Mouse (Mus musculus) kidney, embryonic 16.5 days (tissue): ENCODE measurements at regions not wholly inside any gene's neighbourhood (a gene's known extent, or its start where the extent isn't known, plus 50 kb on each side); places are given as distances from the start of the nearest gene placed in this dataset.

Experiments used
- ATAC-seq: fragments of 200-750 bp; cut with Nextera tagmentation; 2 replicates; pipeline ENCODE4 v1.8.0; 2017; ENCODE audit warnings: moderate TSS enrichment; ENCODE audit not compliant: low FRiP score, low TSS enrichment
- H3K27ac ChIP-seq: fragments of 300-500 bp; sonication (generic); 2 replicates; pipeline ENCODE4 v1.5.1; 2014; ENCODE audit warnings: low read length
- H3K27me3 ChIP-seq: fragments of 300-500 bp; sonication (generic); 2 replicates; pipeline ENCODE4 v1.6.1; 2014; ENCODE audit warnings: low read length, control low read depth, mixed read lengths; ENCODE audit not compliant: insufficient read depth
- H3K36me3 ChIP-seq: fragments of 300-500 bp; sonication (generic); 2 replicates; pipeline ENCODE4 v1.6.1; 2014; ENCODE audit warnings: low read length, control low read depth, mixed read lengths; ENCODE audit not compliant: insufficient read depth
- H3K4me1 ChIP-seq: fragments of 300-500 bp; sonication (generic); 2 replicates; pipeline ENCODE4 v1.6.1; 2014; ENCODE audit warnings: low read length, control low read depth, mixed read lengths; ENCODE audit not compliant: insufficient read depth
- H3K4me2 ChIP-seq: fragments of 300-500 bp; sonication (generic); replicated peaks from 2 replicates; pipeline ENCODE4 v1.6.1; 2014; ENCODE audit warnings: low read depth, low read length
- H3K4me3 ChIP-seq: fragments of 300-500 bp; sonication (generic); 2 replicates; pipeline ENCODE4 v1.5.1; 2014; ENCODE audit warnings: mild to moderate bottlenecking, low read length
- H3K9ac ChIP-seq: fragments of 300-500 bp; sonication (generic); replicated peaks from 2 replicates; pipeline ENCODE4 v1.6.1; 2014; ENCODE audit warnings: low read length
- H3K9me3 ChIP-seq: fragments of 300-500 bp; sonication (generic); 2 replicates; pipeline ENCODE4 v1.6.1; 2016; ENCODE audit warnings: low read length, control low read depth
- WGBS: fragments of 180-500 bp; shearing (Covaris S2); extraction: QIAGEN DNeasy Blood & Tissue Kit; methylation state at CpG from one replicate; pipeline ENCODE4 v1.1.7; 2014; 5-methylcytosine and 5-hydroxymethylcytosine counted together

- H3K9ac ChIP-seq = no peak overlapping the region
- H3K27ac ChIP-seq = no peak overlapping the region
- no peak for ATAC-seq
- H3K27me3 ChIP-seq = no peaks in the 10 kb centered on the region
- no peaks in the 10 kb centered on the region for H3K36me3 ChIP-seq
- 45% methylated on average over 6 of the region's 6 CpGs for WGBS
- no peaks in the 10 kb centered on the region for H3K9me3 ChIP-seq
- H3K4me3 ChIP-seq = no peak overlapping the region
- no peak overlapping the region for H3K4me2 ChIP-seq
- H3K4me1 ChIP-seq = no peaks in the 10 kb centered on the region
Measured at GRCm38 (mm10) chr14:54152485-54153235, 101.2 kb downstream of the Dad1 start.

- no peak overlapping the region for H3K4me3 ChIP-seq
- no peak for ATAC-seq
- no peaks in the 10 kb centered on the region for H3K36me3 ChIP-seq
- no peak overlapping the region for H3K9ac ChIP-seq
- no peaks in the 10 kb centered on the region for H3K4me1 ChIP-seq
- H3K27ac ChIP-seq = no peak overlapping the region
- no peaks in the 10 kb centered on the region for H3K27me3 ChIP-seq
- no peak overlapping the region for H3K4me2 ChIP-seq
- WGBS = 86% methylated on average over 2 of the region's 2 CpGs
- no peaks in the 10 kb centered on the region for H3K9me3 ChIP-seq
Measured at GRCm38 (mm10) chr14:54151921-54152320, 102.0 kb downstream of the Dad1 start.

- Histone ChIP-seq H3K4me2 (no peak overlapping the region), H3K9ac (no peak overlapping the region), H3K27me3 (no peaks in the 10 kb centered on the region), H3K36me3 (no peaks in the 10 kb centered on the region), H3K4me1 (no peaks in the 10 kb centered on the region), H3K9me3 (no peaks in the 10 kb centered on the region), H3K27ac (no peak overlapping the region), H3K4me3 (no peak overlapping the region)
- WGBS = 87% methylated on average over 3 of the region's 3 CpGs
- ATAC-seq = no peak
Measured at GRCm38 (mm10) chr14:54151272-54151671, 102.6 kb downstream of the Dad1 start.

GRCm38 (mm10) chr14:54150221-54150620 is 103.7 kb downstream of the Dad1 start:
- ATAC-seq = no peak
- Histone ChIP-seq H3K9ac (no peak overlapping the region), H3K27ac (no peak overlapping the region), H3K4me2 (no peak overlapping the region), H3K4me3 (no peak overlapping the region), H3K9me3 (no peaks in the 10 kb centered on the region), H3K36me3 (no peaks in the 10 kb centered on the region), H3K4me1 (no peaks in the 10 kb centered on the region), H3K27me3 (no peaks in the 10 kb centered on the region)
- WGBS = 92% methylated on average over 5 of the region's 5 CpGs

GRCm38 (mm10) chr14:54148626-54149025 is 105.3 kb downstream of the Dad1 start:
- Histone ChIP-seq H3K4me2 (no peak overlapping the region), H3K36me3 (no peaks in the 10 kb centered on the region), H3K27me3 (no peaks in the 10 kb centered on the region), H3K9me3 (no peaks in the 10 kb centered on the region), H3K27ac (no peak overlapping the region), H3K9ac (no peak overlapping the region), H3K4me3 (no peak overlapping the region), H3K4me1 (no peaks in the 10 kb centered on the region)
- WGBS = 88% methylated on average over 10 of the region's 10 CpGs
- no peak for ATAC-seq

- Histone ChIP-seq H3K4me2 (no peak overlapping the region), H3K9ac (no peak overlapping the region), H3K36me3 (no peaks in the 10 kb centered on the region), H3K4me1 (no peaks in the 10 kb centered on the region), H3K27me3 (no peaks in the 10 kb centered on the region), H3K9me3 (no peaks in the 10 kb centered on the region), H3K4me3 (no peak overlapping the region), H3K27ac (no peak overlapping the region)
- 97% methylated on average over 4 of the region's 4 CpGs for WGBS
- no peak for ATAC-seq
Measured at GRCm38 (mm10) chr14:54148121-54148520, 105.8 kb downstream of the Dad1 start.

- WGBS = 70% methylated on average over 6 of the region's 7 CpGs
- H3K4me1 ChIP-seq = no peaks in the 10 kb centered on the region
- no peak for ATAC-seq
- H3K27ac ChIP-seq = no peak overlapping the region
- no peaks in the 10 kb centered on the region for H3K9me3 ChIP-seq
- no peaks in the 10 kb centered on the region for H3K27me3 ChIP-seq
- no peak overlapping the region for H3K4me3 ChIP-seq
- no peak overlapping the region for H3K4me2 ChIP-seq
- H3K9ac ChIP-seq = no peak overlapping the region
- no peaks in the 10 kb centered on the region for H3K36me3 ChIP-seq
Measured at GRCm38 (mm10) chr14:54147546-54147945, 106.4 kb downstream of the Dad1 start.

- H3K4me3 ChIP-seq = no peak overlapping the region
- no peak for ATAC-seq
Measured at GRCm38 (mm10) chr14:54145743-54146741, 107.9 kb downstream of the Dad1 start.

GRCm38 (mm10) chr14:54143828-54144227 is 110.1 kb downstream of the Dad1 start:
- Histone ChIP-seq H3K4me2 (no peak overlapping the region), H3K27me3 (no peaks in the 10 kb centered on the region), H3K4me3 (no peak overlapping the region), H3K4me1 (no peaks in the 10 kb centered on the region), H3K27ac (no peak overlapping the region), H3K36me3 (no peaks in the 10 kb centered on the region), H3K9me3 (no peaks in the 10 kb centered on the region), H3K9ac (no peak overlapping the region)
- ATAC-seq = no peak
- WGBS = 75% methylated on average over 1 of the region's 1 CpGs

More at GRCm38 (mm10) chr14:54145743-54146741, 107.9 kb downstream of the Dad1 start:
- no peaks in the 10 kb centered on the region for H3K27me3 ChIP-seq
- no peak overlapping the region for H3K4me2 ChIP-seq
- no peaks in the 10 kb centered on the region for H3K4me1 ChIP-seq
- H3K27ac ChIP-seq = no peak overlapping the region
- WGBS = 42% methylated on average over 11 of the region's 11 CpGs
- H3K9ac ChIP-seq = no peak overlapping the region
- H3K36me3 ChIP-seq = no peaks in the 10 kb centered on the region
- no peaks in the 10 kb centered on the region for H3K9me3 ChIP-seq

- 92% methylated on average over 3 of the region's 3 CpGs for WGBS
- Histone ChIP-seq H3K9ac (no peak overlapping the region), H3K4me1 (no peaks in the 10 kb centered on the region)
Measured at GRCm38 (mm10) chr14:54138288-54138687, 115.6 kb downstream of the Dad1 start.

More at GRCm38 (mm10) chr14:54138288-54138687, 115.6 kb downstream of the Dad1 start:
- no peaks in the 10 kb centered on the region for H3K27me3 ChIP-seq
- no peak overlapping the region for H3K4me3 ChIP-seq
- ATAC-seq = no peak
- no peak overlapping the region for H3K4me2 ChIP-seq
- no peaks in the 10 kb centered on the region for H3K9me3 ChIP-seq
- H3K36me3 ChIP-seq = no peaks in the 10 kb centered on the region
- no peak overlapping the region for H3K27ac ChIP-seq
